Mouse (Mus musculus): ENCODE measurements around the gene Gprasp2. TPM values are rescaled to one million over a fixed set of nuclear protein-coding genes. Genes with fewer than 3 reads are reported as not detected.

The Gprasp2 gene
- polyA plus RNA-seq, 1 experiment from 2014 or later = 196 TPM

Other genes with a start within 250 kb of the Gprasp2 start
- not detected in 2 replicates for gene Nxf7, start 240.3 kb upstream of the Gprasp2 start, polyA plus RNA-seq (2014; fragmentation: Nextera tagmentation; extraction: Ambion mirVana)
- not detected in 2 replicates for gene Prame, start 211.3 kb upstream of the Gprasp2 start, polyA plus RNA-seq (2014; fragmentation: Nextera tagmentation; extraction: Ambion mirVana)
- gene Tcp11x2, start 145.2 kb upstream of the Gprasp2 start, polyA plus RNA-seq (2014; fragmentation: Nextera tagmentation; extraction: Ambion mirVana) = not detected in 2 replicates
- gene Tmsb15a, start 113.8 kb upstream of the Gprasp2 start, polyA plus RNA-seq (2014; fragmentation: Nextera tagmentation; extraction: Ambion mirVana) = not detected in 2 replicates
- 10.3 and 11.2 TPM in 2 replicates for gene Armcx5, start 96.3 kb upstream of the Gprasp2 start, polyA plus RNA-seq (2014; fragmentation: Nextera tagmentation; extraction: Ambion mirVana)
- gene Gprasp1, start 96.3 kb upstream of the Gprasp2 start, polyA plus RNA-seq (2014; fragmentation: Nextera tagmentation; extraction: Ambion mirVana) = 229 and 270 TPM in 2 replicates
- 114 and 127 TPM in 2 replicates for gene Bhlhb9, start 41.4 kb upstream of the Gprasp2 start, polyA plus RNA-seq (2014; fragmentation: Nextera tagmentation; extraction: Ambion mirVana)
- gene Arxes2, start 154.8 kb downstream of the Gprasp2 start, polyA plus RNA-seq (2014; fragmentation: Nextera tagmentation; extraction: Ambion mirVana) = 290 and 292 TPM in 2 replicates
- 145 and 160 TPM in 2 replicates for gene Arxes1, start 194.3 kb downstream of the Gprasp2 start, polyA plus RNA-seq (2014; fragmentation: Nextera tagmentation; extraction: Ambion mirVana)
- gene Bex2, start 229.2 kb downstream of the Gprasp2 start, polyA plus RNA-seq (2014; fragmentation: Nextera tagmentation; extraction: Ambion mirVana) = 610 and 698 TPM in 2 replicates
- gene Nxf3, start 246.2 kb downstream of the Gprasp2 start, polyA plus RNA-seq (2014; fragmentation: Nextera tagmentation; extraction: Ambion mirVana) = 0.08 TPM in 1 of 2 replicates, not detected in the other

Data from neural tube, embryonic 14.5 days (tissue).